Mouse (Mus musculus) macrophage (primary cell): Measurements from ENCODE around the gene Parn. TPM values are rescaled to one million over a fixed set of nuclear protein-coding genes. Genes with fewer than 3 reads are reported as not detected.
"Not testable (repeated sequence)": the region's sequence is repeated elsewhere in the genome, so short reads cannot be mapped to it uniquely, and the experiment has no call there.

Source experiments
- H3K27ac ChIP-seq: fragments of 350-480 bp; formaldehyde crosslinking; 2 replicates; pipeline ENCODE4 v1.9.0; 2021
- H3K36me3 ChIP-seq: fragments of 350-480 bp; formaldehyde crosslinking; 2 replicates; pipeline ENCODE4 v1.9.0; 2021; ENCODE audit errors: inconsistent target
- H3K4me3 ChIP-seq: fragments of 350-480 bp; formaldehyde crosslinking; 2 replicates; pipeline ENCODE4 v1.9.0; 2021; ENCODE audit errors: inconsistent target
- H3K79me2 ChIP-seq: fragments of 350-480 bp; formaldehyde crosslinking; 2 replicates; pipeline ENCODE4 v1.9.0; 2021; ENCODE audit errors: inconsistent target
- WGBS: methylation state at CpG from one replicate; pipeline ENCODE4 v1.1.7; 2026; ENCODE audit warnings: inconsistent platforms; ENCODE audit not compliant: missing documents; 5-methylcytosine and 5-hydroxymethylcytosine counted together
- polyA plus RNA-seq: library from polyadenylated mRNA; stranded (reverse); fragments of 250-400 nt; gene quantifications from 3 replicates; pipeline ENCODE4 v1.2.4, GENCODE M21; 2018; ENCODE audit warnings: inconsistent platforms

Gene Parn
- polyA plus RNA-seq, 1 experiment from 2014 or later = 20.8 TPM

- Histone ChIP-seq H3K36me3 (no peaks in the 10 kb centered on the region; the same call in 1 of the 2 replicates), H3K4me3 (no peak overlapping the region), H3K79me2 (peaks cover 15% of the 10 kb centered on the region), H3K27ac (no peak overlapping the region)
- WGBS = 86% methylated on average over 10 of the region's 10 CpGs
Measured at GRCm38 (mm10) chr16:13668402-13669108, 585 bp upstream of the Parn start.

GRCm38 (mm10) chr16:13660736-13661135, 7.2 kb downstream of the Parn start:
- no peak overlapping the region for H3K4me3 ChIP-seq
- no peak overlapping the region for H3K27ac ChIP-seq
- no peaks in the 10 kb centered on the region for H3K79me2 ChIP-seq
- 96% methylated on average over 9 of the region's 9 CpGs for WGBS
- H3K36me3 ChIP-seq = peaks cover 5% of the 10 kb centered on the region; the same call in 1 of the 2 replicates

- H3K4me3 ChIP-seq = no peak overlapping the region
- WGBS = 95% methylated on average over 3 of the region's 3 CpGs
- H3K79me2 ChIP-seq = no peaks in the 10 kb centered on the region
- H3K36me3 ChIP-seq = peaks cover 18% of the 10 kb centered on the region; the same call in 1 of the 2 replicates
- no peak overlapping the region for H3K27ac ChIP-seq
Measured at GRCm38 (mm10) chr16:13658886-13659285, 9.1 kb downstream of the Parn start.

GRCm38 (mm10) chr16:13645930-13646329, 22.0 kb downstream of the Parn start:
- H3K79me2 ChIP-seq = no peaks in the 10 kb centered on the region
- peaks cover 7% of the 10 kb centered on the region; the same call in 1 of the 2 replicates for H3K36me3 ChIP-seq
- H3K4me3 ChIP-seq = no peak overlapping the region
- H3K27ac ChIP-seq = no peak overlapping the region
- 95% methylated on average over 4 of the region's 4 CpGs for WGBS

- H3K36me3 ChIP-seq = no peaks in the 10 kb centered on the region
- 25% methylated on average over 3 of the region's 3 CpGs for WGBS
Measured at GRCm38 (mm10) chr16:13644474-13644873, 23.5 kb downstream of the Parn start.

GRCm38 (mm10) chr16:13640064-13640463, 27.9 kb downstream of the Parn start:
- H3K27ac ChIP-seq = no peak overlapping the region
- WGBS = 97% methylated on average over 7 of the region's 7 CpGs
- H3K4me3 ChIP-seq = no peak overlapping the region
- H3K36me3 ChIP-seq = peaks cover 13% of the 10 kb centered on the region; the same call in 1 of the 2 replicates
- H3K79me2 ChIP-seq = no peaks in the 10 kb centered on the region

More at GRCm38 (mm10) chr16:13644474-13644873, 23.5 kb downstream of the Parn start:
- Histone ChIP-seq H3K79me2 (no peaks in the 10 kb centered on the region), H3K27ac (no peak overlapping the region), H3K4me3 (no peak overlapping the region)

GRCm38 (mm10) chr16:13639508-13639907, 28.5 kb downstream of the Parn start:
- H3K4me3 ChIP-seq = no peak overlapping the region
- WGBS = 94% methylated on average over 5 of the region's 5 CpGs
- no peak overlapping the region for H3K27ac ChIP-seq

GRCm38 (mm10) chr16:13638198-13638597, 29.8 kb downstream of the Parn start:
- peaks cover 15% of the 10 kb centered on the region; the same call in 1 of the 2 replicates for H3K36me3 ChIP-seq
- 84% methylated on average over 2 of the region's 2 CpGs for WGBS
- not testable (repeated sequence) for H3K79me2 ChIP-seq, H3K27ac ChIP-seq, H3K4me3 ChIP-seq

More at GRCm38 (mm10) chr16:13639508-13639907, 28.5 kb downstream of the Parn start:
- H3K36me3 ChIP-seq = peaks cover 15% of the 10 kb centered on the region; the same call in 1 of the 2 replicates
- no peaks in the 10 kb centered on the region for H3K79me2 ChIP-seq

GRCm38 (mm10) chr16:13628345-13628744, 39.6 kb downstream of the Parn start:
- H3K4me3 ChIP-seq = no peak overlapping the region
- H3K79me2 ChIP-seq = no peaks in the 10 kb centered on the region
- H3K27ac ChIP-seq = no peak overlapping the region
- WGBS = 75% methylated on average over 5 of the region's 5 CpGs
- peaks cover 29% of the 10 kb centered on the region for H3K36me3 ChIP-seq

GRCm38 (mm10) chr16:13621745-13622507, 46.0 kb downstream of the Parn start:
- Histone ChIP-seq H3K36me3 (peaks cover 24% of the 10 kb centered on the region), H3K4me3 (no peak overlapping the region), H3K27ac (no peak overlapping the region), H3K79me2 (no peaks in the 10 kb centered on the region)
- WGBS = 96% methylated on average over 3 of the region's 3 CpGs

- WGBS = 83% methylated on average over 3 of the region's 3 CpGs
- Histone ChIP-seq H3K36me3 (peaks cover 14% of the 10 kb centered on the region), H3K79me2 (no peaks in the 10 kb centered on the region), H3K27ac (no peak overlapping the region), H3K4me3 (no peak overlapping the region)
Measured at GRCm38 (mm10) chr16:13620194-13620593, 47.8 kb downstream of the Parn start.

GRCm38 (mm10) chr16:13615276-13615675, 52.7 kb downstream of the Parn start:
- no peak overlapping the region for H3K4me3 ChIP-seq
- no peak overlapping the region for H3K27ac ChIP-seq
- H3K36me3 ChIP-seq = 0 out of 2 replicates have a peak, but pooled peaks cover 4% of the 10 kb centered on the region
- H3K79me2 ChIP-seq = no peaks in the 10 kb centered on the region
- 92% methylated on average over 4 of the region's 5 CpGs for WGBS

GRCm38 (mm10) chr16:13612571-13612970, 55.4 kb downstream of the Parn start:
- Histone ChIP-seq H3K4me3 (no peak overlapping the region), H3K36me3 (0 out of 2 replicates have a peak, but pooled peaks cover 4% of the 10 kb centered on the region), H3K27ac (no peak overlapping the region), H3K79me2 (no peaks in the 10 kb centered on the region)
- WGBS = 92% methylated on average over 5 of the region's 5 CpGs

- WGBS = 90% methylated on average over 6 of the region's 6 CpGs
- 0 out of 2 replicates have a peak, but pooled peaks cover 4% of the 10 kb centered on the region for H3K36me3 ChIP-seq
Measured at GRCm38 (mm10) chr16:13612058-13612457, 55.9 kb downstream of the Parn start.

GRCm38 (mm10) chr16:13611399-13611798, 56.6 kb downstream of the Parn start:
- Histone ChIP-seq H3K4me3 (no peak overlapping the region), H3K27ac (no peak overlapping the region), H3K36me3 (0 out of 2 replicates have a peak, but pooled peaks cover 4% of the 10 kb centered on the region), H3K79me2 (no peaks in the 10 kb centered on the region)

More at GRCm38 (mm10) chr16:13612058-13612457, 55.9 kb downstream of the Parn start:
- H3K27ac ChIP-seq = no peak overlapping the region
- no peak overlapping the region for H3K4me3 ChIP-seq
- H3K79me2 ChIP-seq = no peaks in the 10 kb centered on the region
